Mouse (Mus musculus): ENCODE measurements at regions not wholly inside any gene's neighbourhood (a gene's known extent, or its start where the extent isn't known, plus 50 kb on each side); places are given as distances from the start of the nearest gene placed in this dataset.

- TF ChIP-seq POLR2A (IDR thresholded peaks at IDR 0.05; ENCODE audit: insufficient read depth, low read depth, low read length) (no peak), EP300 (IDR thresholded peaks at IDR 0.05; ENCODE audit: insufficient read depth, low read depth, low read length) (no peak), CTCF (IDR thresholded peaks at IDR 0.05) (no peak)
These were observed 252.2 kb downstream of the Zfp704 start for GRCm38 (mm10) chr3:9357639-9358038.

Data from heart, adult 2 months (tissue).